Mouse (Mus musculus) embryonic facial prominence, embryonic 13.5 days (tissue): ENCODE results near the gene Mthfs. TPM values are rescaled to one million over a fixed set of nuclear protein-coding genes. Genes with fewer than 3 reads are reported as not detected.
"Not testable (repeated sequence)": the region's sequence is repeated elsewhere in the genome, so short reads cannot be mapped to it uniquely, and the experiment has no call there.

Source experiments
- ATAC-seq: fragments of 200-750 bp; cut with Nextera tagmentation; 2 replicates; pipeline ENCODE4 v1.8.0; 2017; ENCODE audit warnings: low read depth; ENCODE audit not compliant: insufficient number of reproducible peaks, insufficient read depth, low FRiP score, low TSS enrichment
- H3K27ac ChIP-seq: fragments of 300-500 bp; sonication (generic); 2 replicates; pipeline ENCODE4 v1.5.1; 2015; ENCODE audit warnings: moderate library complexity, mild to moderate bottlenecking, inconsistent platforms
- H3K27me3 ChIP-seq: fragments of 300-500 bp; sonication (generic); 2 replicates; pipeline ENCODE4 v1.6.1; 2015; ENCODE audit warnings: mild to moderate bottlenecking, inconsistent platforms
- H3K36me3 ChIP-seq: fragments of 300-500 bp; sonication (generic); 2 replicates; pipeline ENCODE4 v1.6.1; 2015; ENCODE audit warnings: mild to moderate bottlenecking, inconsistent platforms
- H3K4me1 ChIP-seq: fragments of 300-500 bp; sonication (generic); 2 replicates; pipeline ENCODE4 v1.6.1; 2015; ENCODE audit warnings: inconsistent platforms
- H3K4me2 ChIP-seq: fragments of 300-500 bp; sonication (generic); 2 replicates; pipeline ENCODE4 v1.6.1; 2015; ENCODE audit warnings: moderate library complexity, mild to moderate bottlenecking, inconsistent platforms
- H3K4me3 ChIP-seq: fragments of 300-500 bp; sonication (generic); 2 replicates; pipeline ENCODE4 v1.5.1; 2015; ENCODE audit warnings: mild to moderate bottlenecking, inconsistent platforms
- H3K9ac ChIP-seq: fragments of 300-500 bp; sonication (generic); 2 replicates; pipeline ENCODE4 v1.6.1; 2015; ENCODE audit warnings: mild to moderate bottlenecking, inconsistent platforms
- H3K9me3 ChIP-seq: fragments of 300-500 bp; sonication (generic); 2 replicates; pipeline ENCODE4 v1.6.1; 2016; ENCODE audit warnings: inconsistent platforms
- WGBS: fragments of 180-500 bp; shearing (Covaris S2); methylation state at CpG from one replicate; pipeline ENCODE4 v1.1.7; 2015; ENCODE audit warnings: mixed read lengths; 5-methylcytosine and 5-hydroxymethylcytosine counted together
- polyA plus RNA-seq: library from polyadenylated mRNA; unstranded; fragments of >200 nt; fragmentation: Nextera tagmentation; extraction: Ambion mirVana; gene quantifications from 2 replicates; pipeline ENCODE4 v1.2.1, GENCODE M21; 2015

The Mthfs gene
- polyA plus RNA-seq, 1 experiment from 2014 or later, result 37.2 TPM

DNA sequence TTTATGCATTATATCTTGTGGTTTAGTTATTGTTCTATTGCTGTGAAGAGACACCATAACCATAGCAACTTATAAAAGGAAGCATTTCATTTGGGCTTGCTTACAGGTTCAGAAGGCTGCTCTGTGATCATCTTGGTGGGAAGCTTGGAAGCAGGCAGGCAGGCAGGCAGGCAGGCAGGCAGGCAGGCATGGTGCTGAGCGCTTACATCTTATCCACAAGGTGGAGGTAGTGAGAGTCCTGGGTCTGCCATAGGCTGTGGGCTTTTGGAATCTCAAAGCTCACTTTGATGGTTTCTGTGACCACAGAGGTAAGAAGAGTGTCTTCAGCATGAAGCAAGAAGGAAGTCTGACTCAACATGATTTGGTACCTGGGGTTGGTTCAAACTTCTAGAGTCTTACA lies 2.0 kb downstream of the Mthfs start:
- not testable (repeated sequence) for H3K4me2 ChIP-seq, H3K4me3 ChIP-seq, H3K36me3 ChIP-seq, H3K4me1 ChIP-seq, H3K9ac ChIP-seq, H3K9me3 ChIP-seq, ATAC-seq, H3K27me3 ChIP-seq, H3K27ac ChIP-seq
- WGBS, result 33% methylated on average over 1 of the region's 1 CpGs

DNA sequence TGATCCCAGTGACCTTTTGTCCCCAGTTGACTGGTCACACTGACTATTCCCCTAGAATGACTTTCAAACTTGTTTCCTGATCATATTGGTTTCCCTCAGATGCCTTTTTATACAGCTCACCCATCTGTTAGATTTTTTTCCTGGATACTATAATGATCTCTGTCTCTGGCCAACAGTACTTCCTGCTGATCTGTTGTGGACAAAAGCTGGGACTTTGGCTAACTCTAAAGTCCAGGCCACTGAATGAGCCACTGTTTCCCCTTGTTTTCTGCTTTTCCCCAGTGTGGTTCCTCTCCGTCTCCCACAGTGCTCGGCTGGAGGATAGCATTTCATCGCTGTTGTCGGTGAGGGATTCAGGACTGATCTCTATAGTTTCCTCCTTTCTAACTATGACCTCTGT lies 7.7 kb downstream of the Mthfs start:
- not testable (repeated sequence) for H3K9me3 ChIP-seq, H3K4me2 ChIP-seq, H3K4me1 ChIP-seq, H3K27ac ChIP-seq, H3K36me3 ChIP-seq, ATAC-seq, H3K9ac ChIP-seq, H3K4me3 ChIP-seq, H3K27me3 ChIP-seq
- WGBS, result 71% methylated on average over 4 of the region's 4 CpGs

DNA sequence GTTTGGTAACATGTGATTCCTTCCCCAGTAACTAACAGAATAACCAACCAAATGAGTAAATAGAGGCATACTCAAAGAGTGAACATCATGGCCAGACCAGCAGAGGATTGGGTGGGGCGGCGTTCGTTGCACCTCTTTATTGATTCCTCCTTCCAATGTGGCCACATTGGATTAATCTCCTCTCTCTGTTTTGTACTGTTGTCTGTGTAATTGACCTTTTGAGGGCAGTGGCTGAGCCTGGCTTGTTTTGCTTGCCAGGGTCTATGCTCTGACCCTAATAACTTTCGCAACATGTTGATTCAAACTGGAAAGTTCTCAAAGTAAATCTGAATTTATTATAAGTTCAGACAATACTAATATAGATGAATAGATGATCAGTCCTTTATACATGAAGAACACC lies 9.2 kb downstream of the Mthfs start:
- not testable (repeated sequence) for H3K36me3 ChIP-seq, H3K9ac ChIP-seq, H3K27ac ChIP-seq, H3K4me3 ChIP-seq, H3K4me2 ChIP-seq, H3K9me3 ChIP-seq, ATAC-seq, H3K27me3 ChIP-seq, H3K4me1 ChIP-seq
- WGBS, result 96% methylated on average over 3 of the region's 4 CpGs

DNA sequence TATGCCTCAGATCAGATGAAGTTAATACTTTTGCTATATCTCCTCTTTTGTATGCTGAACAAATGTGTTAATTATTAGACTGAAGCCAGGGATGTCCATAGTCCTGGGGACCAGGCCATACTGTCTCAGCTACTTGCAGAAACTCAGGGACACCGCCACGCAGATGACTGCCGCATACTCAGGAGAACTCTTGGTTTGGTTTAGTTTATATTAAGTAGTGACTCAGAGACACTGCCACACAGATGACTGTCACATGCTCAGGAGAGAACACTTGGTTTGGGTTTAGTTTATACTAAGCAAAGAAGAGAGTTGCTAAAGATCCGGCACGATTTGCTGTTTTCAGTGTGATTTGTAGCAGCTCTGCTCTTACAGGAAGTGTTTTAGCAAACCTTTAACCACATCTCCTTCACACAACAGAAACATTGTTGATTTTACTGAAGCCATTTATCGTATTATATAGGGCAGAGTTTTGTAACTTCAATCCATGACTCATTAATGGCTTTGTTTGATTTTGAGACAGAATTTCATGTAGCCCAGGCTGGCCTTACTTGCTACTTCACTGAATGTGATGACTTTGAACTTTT lies 10.3 kb downstream of the Mthfs start:
- not testable (repeated sequence) for H3K36me3 ChIP-seq, H3K27ac ChIP-seq, H3K4me3 ChIP-seq, H3K4me1 ChIP-seq, H3K9me3 ChIP-seq, H3K9ac ChIP-seq, ATAC-seq, H3K4me2 ChIP-seq, H3K27me3 ChIP-seq
- WGBS, result 86% methylated on average over 6 of the region's 6 CpGs

DNA sequence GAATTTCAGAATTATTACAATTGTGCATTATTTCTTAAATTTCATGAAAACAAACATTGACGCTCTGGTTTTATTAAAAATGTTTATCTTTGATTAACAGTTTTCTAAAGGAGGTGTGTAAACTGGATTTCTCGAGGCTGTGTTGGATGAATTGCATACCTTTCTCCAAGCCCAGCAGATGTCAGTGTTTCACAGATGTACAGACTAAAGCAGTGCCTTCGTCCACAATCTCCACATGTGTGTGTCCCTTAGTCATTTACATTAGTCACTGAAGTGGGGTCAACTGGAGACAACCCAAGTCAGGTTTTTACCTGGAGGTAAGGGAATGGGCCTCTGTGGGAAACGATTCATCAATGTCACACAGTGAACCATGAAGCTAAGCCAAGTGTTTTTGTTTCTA lies 15.6 kb downstream of the Mthfs start:
- 53% methylated on average over 4 of the region's 4 CpGs for WGBS
- no peak for ATAC-seq
- H3K4me3 ChIP-seq, result no peak overlapping the region
- H3K4me1 ChIP-seq, result no peaks in the 10 kb centered on the region
- no peaks in the 10 kb centered on the region for H3K9me3 ChIP-seq
- H3K27me3 ChIP-seq, result no peaks in the 10 kb centered on the region
- H3K9ac ChIP-seq, result no peak overlapping the region
- H3K36me3 ChIP-seq, result no peaks in the 10 kb centered on the region
- no peak overlapping the region for H3K4me2 ChIP-seq
- no peak overlapping the region for H3K27ac ChIP-seq

DNA sequence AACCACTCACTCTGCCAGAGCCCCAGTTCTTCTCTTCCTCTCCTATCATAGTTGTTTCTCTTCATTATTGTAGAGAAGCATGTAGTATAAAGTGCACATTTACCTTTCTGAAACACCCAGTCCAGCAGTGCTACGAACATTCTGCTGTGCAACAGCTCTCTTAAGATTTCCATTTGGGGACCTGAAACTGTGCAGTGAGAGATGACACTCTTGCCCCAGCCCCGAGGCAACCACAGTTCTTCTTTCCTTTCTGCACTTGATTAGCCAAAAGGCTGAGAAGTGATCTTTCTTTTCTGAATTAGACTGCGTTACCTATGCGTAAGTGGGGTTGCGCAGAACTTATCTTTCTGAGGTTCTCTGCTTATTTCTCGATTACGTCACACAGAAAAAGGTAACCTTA lies 17.6 kb downstream of the Mthfs start:
- 88% methylated on average over 7 of the region's 7 CpGs for WGBS
- Histone ChIP-seq H3K27me3 (no peaks in the 10 kb centered on the region), H3K9ac (no peak overlapping the region), H3K4me1 (no peaks in the 10 kb centered on the region), H3K4me3 (no peak overlapping the region), H3K9me3 (no peaks in the 10 kb centered on the region), H3K36me3 (no peaks in the 10 kb centered on the region), H3K27ac (no peak overlapping the region), H3K4me2 (no peak overlapping the region)
- no peak for ATAC-seq

DNA sequence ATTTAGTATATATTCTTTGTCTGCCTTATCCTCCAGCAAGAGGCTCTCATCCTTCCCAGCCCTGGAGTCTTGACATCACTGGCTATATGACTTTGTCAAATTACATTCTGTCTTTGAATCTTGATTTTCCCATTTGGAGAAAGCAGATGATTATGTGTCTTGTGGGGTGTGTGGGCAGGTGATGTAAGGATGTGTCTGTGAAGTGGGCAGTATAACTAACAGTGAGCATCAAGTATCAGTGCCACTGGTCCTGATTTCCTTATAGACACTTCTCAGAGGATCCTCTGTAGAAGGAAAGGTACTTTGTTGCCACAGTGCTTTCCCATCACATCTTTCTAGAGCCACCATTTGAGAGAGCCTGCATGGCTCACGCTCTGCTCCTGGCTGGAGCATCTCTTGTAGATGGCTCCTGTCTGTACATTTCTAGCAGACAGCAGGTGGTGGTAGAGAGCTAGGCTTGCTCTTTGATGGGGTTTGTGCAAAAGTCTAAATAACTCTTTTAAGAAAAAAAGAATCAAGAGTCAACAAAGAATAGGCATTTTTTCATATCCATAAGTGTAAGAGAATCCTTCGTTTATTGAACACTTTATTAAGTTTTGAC lies 20.5 kb downstream of the Mthfs start:
- not testable (repeated sequence) for H3K9ac ChIP-seq, H3K4me3 ChIP-seq, H3K27me3 ChIP-seq, H3K4me1 ChIP-seq, H3K4me2 ChIP-seq, H3K27ac ChIP-seq, H3K9me3 ChIP-seq, ATAC-seq, H3K36me3 ChIP-seq
- WGBS, result 74% methylated on average over 2 of the region's 2 CpGs

DNA sequence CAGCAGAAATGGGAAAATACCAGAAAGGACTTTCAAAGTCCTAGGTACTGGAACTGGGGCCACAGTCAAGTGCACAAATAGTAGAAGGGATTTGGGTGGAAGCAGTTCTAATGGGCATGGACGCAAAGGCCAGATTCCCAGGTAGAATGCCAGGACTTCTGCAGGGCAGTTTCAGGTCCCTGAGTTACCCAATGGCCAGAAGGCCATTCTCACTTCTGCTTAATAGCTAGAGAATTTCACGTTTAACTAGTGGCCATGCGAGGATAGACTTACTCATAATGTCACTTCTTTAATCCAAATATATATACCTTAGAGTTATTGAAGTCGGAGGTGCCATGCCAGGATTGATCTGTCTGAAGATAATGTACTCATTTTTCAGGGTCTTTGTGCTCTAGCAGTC lies 26.7 kb downstream of the Mthfs start:
- not testable (repeated sequence) for H3K9ac ChIP-seq, H3K4me2 ChIP-seq, H3K9me3 ChIP-seq, H3K36me3 ChIP-seq, ATAC-seq, H3K27me3 ChIP-seq, H3K4me3 ChIP-seq, H3K4me1 ChIP-seq, H3K27ac ChIP-seq
- WGBS, result 83% methylated on average over 4 of the region's 4 CpGs

DNA sequence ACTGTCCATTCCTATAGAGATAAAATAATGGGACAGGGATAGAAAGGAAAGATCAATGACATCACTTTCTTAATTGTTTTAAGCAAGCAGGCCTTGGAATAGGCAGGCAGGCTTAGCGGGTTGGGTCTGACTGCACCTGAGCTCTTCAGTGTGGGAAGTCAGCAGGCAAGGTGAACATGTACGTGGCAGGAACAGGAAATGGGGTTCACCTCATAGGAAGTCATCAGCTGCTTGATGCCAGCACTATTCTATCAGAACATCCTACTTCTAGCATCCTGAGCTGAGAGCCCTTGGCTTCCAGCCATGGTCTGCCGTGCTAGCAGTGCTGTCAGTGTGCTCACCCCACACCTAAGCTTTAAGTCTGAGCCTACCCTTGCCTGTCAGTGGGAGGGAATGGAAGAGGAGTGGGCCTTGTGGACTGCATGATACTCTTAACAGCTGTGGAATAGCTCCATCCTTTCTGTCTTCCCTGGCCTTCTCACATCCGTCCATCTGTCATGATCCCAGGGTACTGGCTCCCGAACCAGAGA lies 28.6 kb downstream of the Mthfs start:
- not testable (repeated sequence) for H3K4me1 ChIP-seq, H3K27ac ChIP-seq, H3K9ac ChIP-seq, H3K27me3 ChIP-seq, H3K4me3 ChIP-seq, H3K4me2 ChIP-seq, H3K9me3 ChIP-seq, ATAC-seq, H3K36me3 ChIP-seq
- 90% methylated on average over 5 of the region's 5 CpGs for WGBS

DNA sequence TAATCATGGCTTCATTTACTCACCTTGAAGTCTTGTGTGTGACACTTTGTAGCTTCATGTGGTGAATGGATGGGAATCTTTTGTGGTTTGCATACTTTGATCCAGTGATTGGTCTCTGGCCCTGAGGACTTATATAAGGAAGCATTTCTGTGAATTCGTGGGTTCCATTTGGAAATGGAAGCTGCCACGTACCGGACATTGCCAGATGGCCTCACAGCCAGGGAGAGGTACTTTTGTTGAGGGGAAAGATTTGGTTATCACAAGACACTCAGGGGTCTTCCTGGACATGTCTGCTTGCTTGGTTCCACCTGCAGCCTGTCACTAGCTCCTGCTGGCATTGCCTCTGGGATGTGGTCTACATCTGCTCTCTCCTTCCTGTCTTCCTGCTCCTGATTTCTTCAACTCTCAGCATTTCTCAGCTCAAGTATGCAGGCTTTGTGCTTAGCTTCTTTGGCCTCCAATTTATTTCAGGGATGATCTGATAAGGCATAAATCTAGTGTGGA lies 30.1 kb downstream of the Mthfs start:
- ATAC-seq, H3K27ac ChIP-seq, H3K36me3 ChIP-seq, H3K4me2 ChIP-seq, H3K9ac ChIP-seq, H3K27me3 ChIP-seq, H3K4me3 ChIP-seq, H3K9me3 ChIP-seq, H3K4me1 ChIP-seq: not testable (repeated sequence)
- 78% methylated on average over 3 of the region's 3 CpGs for WGBS

DNA sequence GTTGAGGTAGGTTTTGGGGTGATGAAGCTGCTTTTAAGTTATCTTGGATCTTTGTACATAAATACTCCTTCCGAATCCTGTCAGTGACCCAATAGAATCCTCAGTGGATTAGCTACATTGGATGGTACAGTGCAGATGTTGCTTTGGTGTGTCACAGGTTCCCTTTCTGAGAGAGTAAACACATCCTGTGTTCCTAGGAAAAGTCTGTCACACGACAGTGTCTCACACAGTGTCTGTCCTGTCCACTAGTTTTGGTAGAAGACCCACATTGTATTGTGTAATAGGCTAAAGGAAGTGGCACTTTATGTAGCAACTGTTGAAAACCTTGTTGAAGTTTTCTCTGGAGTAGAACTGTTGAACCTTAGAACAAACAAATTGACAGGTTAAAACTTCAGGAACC lies 42.9 kb downstream of the Mthfs start:
- no peaks in the 10 kb centered on the region for H3K9me3 ChIP-seq
- no peak overlapping the region for H3K4me2 ChIP-seq
- H3K27me3 ChIP-seq, result no peaks in the 10 kb centered on the region
- ATAC-seq, result no peak
- H3K9ac ChIP-seq, result no peak overlapping the region
- no peaks in the 10 kb centered on the region for H3K4me1 ChIP-seq
- H3K4me3 ChIP-seq, result no peak overlapping the region
- 86% methylated on average over 2 of the region's 2 CpGs for WGBS
- no peaks in the 10 kb centered on the region for H3K36me3 ChIP-seq
- H3K27ac ChIP-seq, result no peak overlapping the region

DNA sequence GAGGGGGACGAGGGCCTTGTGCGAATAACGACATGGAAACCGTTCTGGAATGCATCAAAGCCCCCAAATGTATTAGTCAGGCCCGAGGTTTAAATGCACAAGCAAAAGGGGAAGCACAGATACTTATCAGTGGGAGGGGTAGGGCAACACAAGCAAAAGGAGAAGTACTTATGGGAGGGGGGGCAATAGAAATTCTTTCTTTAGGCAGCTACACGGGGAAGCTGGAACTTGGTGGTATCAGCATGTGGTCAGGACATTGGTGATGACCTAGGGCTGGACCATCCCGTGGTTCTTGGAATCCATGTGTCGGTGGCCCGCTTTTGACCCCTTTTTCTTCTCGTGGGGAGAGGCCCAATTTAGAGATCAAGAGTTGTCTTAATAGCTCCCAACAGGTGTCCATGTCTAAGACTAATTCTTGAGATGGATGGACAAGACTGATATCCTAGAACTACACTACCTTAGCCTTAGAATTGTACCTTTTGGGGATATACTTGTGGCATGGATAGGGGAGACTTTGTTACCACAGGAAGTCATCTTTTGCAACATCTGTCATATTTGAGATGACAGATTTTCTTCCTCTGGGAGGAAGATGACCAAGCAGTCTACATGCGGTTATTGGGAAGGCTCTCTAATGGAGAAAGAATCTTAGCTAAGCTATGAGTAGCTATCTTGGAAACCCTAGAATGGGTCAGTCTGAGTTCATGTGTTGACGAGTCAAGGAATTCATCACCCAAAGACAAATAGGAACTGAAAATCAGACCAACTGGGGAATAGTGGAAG lies 46.3 kb downstream of the Mthfs start:
- Histone ChIP-seq H3K9me3 (no peaks in the 10 kb centered on the region), H3K4me1 (no peaks in the 10 kb centered on the region), H3K27me3 (no peaks in the 10 kb centered on the region), H3K27ac (no peak overlapping the region), H3K36me3 (no peaks in the 10 kb centered on the region), H3K4me3 (no peak overlapping the region), H3K4me2 (no peak overlapping the region), H3K9ac (no peak overlapping the region)
- WGBS, result 90% methylated on average over 12 of the region's 12 CpGs
- ATAC-seq, result no peak
